8 mouse cellular contexts compared by ENCODE assay signal in the genomic region with DNA sequence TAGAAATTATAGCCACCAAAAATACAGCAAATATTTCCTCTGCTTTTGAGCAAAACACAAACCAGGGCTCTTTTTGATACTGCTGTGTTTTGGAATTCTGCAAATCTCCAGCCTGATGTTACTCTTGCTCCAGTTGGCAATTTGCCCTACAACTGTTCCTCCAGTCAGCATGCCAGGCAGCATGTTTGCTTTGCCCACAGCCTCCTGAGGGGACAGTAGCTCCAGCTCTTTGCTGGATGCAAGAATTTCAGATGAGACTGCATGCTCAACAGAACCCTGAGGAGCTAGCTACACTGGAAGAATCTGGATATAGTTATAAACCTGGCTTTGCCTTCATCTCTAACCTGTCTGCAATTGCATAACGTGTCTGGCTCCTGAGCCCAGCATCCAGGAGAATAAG.
DNase-seq lines count a peak whose midpoint lies in the region; ATAC-seq lines count a peak whose summit lies in the region.

No protein-coding gene starts in this region.

- H3K27me3 ChIP-seq in limb, embryonic 12.5 days, result no peaks in the 10 kb centered on the region
- H3K27me3 ChIP-seq in limb, embryonic 10.5 days (ENCODE audit: low read depth, poor library complexity, severe bottlenecking), result no peaks in the 10 kb centered on the region
- no peaks in the 10 kb centered on the region for H3K27me3 ChIP-seq in forebrain, embryonic 16.5 days (replicated peaks; ENCODE audit: control insufficient read depth, insufficient read depth, low read length)

- no peak overlapping the region for H3K4me3 ChIP-seq in limb, embryonic 12.5 days (replicated peaks)
- H3K4me3 ChIP-seq in limb, embryonic 10.5 days, result no peak overlapping the region
- H3K4me3 ChIP-seq in forebrain, embryonic 16.5 days (replicated peaks; ENCODE audit: low read length), result no peak overlapping the region

- no peak overlapping the region for H3K9ac ChIP-seq in limb, embryonic 12.5 days (replicated peaks)
- no peak overlapping the region for H3K9ac ChIP-seq in forebrain, embryonic 16.5 days (replicated peaks; ENCODE audit: low read depth, low read length)

- no peak overlapping the region for H3K4me2 ChIP-seq in limb, embryonic 12.5 days
- H3K4me2 ChIP-seq in forebrain, embryonic 16.5 days (ENCODE audit: low read length), result no peak overlapping the region

- peak; percentile 38; the same call in 1 of the 2 replicates for ATAC-seq in frontal cortex, adult (ENCODE audit: low TSS enrichment)
- no peak for ATAC-seq in limb, embryonic 12.5 days (ENCODE audit: insufficient number of reproducible peaks, insufficient read depth, low FRiP score, low TSS enrichment, low read depth)
- no peak for ATAC-seq in forebrain, embryonic 16.5 days

- H3K9me3 ChIP-seq in limb, embryonic 12.5 days, result no peaks in the 10 kb centered on the region
- no peaks in the 10 kb centered on the region for H3K9me3 ChIP-seq in limb, embryonic 10.5 days (replicated peaks)
- no peaks in the 10 kb centered on the region for H3K9me3 ChIP-seq in forebrain, embryonic 16.5 days (ENCODE audit: control insufficient read depth, low read length)

- DNase-seq in frontal cortex, postnatal 14 days (ENCODE audit: low spot score in 2 of 2), result no peak
- no peak for DNase-seq in limb, embryonic 10.5 days (ENCODE audit: low spot score)
- peak; percentile 14 to 16 for DNase-seq in cerebellum, postnatal 25 days
- peak; percentile 26 to 45 for DNase-seq in layer of hippocampus, postnatal 14 days (ENCODE audit: low spot score in 2 of 2)
- DNase-seq in thymus, adult 18-20 months, result no peak

- 0 out of 2 replicates have a peak, but pooled peaks cover 7% of the 10 kb centered on the region for H3K4me1 ChIP-seq in limb, embryonic 12.5 days (replicated peaks)
- H3K4me1 ChIP-seq in limb, embryonic 10.5 days, result no peaks in the 10 kb centered on the region
- H3K4me1 ChIP-seq in forebrain, embryonic 16.5 days (replicated peaks; ENCODE audit: control insufficient read depth, insufficient read depth, low read length), result no peaks in the 10 kb centered on the region; the same call in 1 of the 2 replicates

- H3K27ac ChIP-seq in limb, embryonic 12.5 days, result 0 out of 2 replicates have a peak overlapping the region, but pooled peaks have one; percentile 4
- H3K27ac ChIP-seq in limb, embryonic 10.5 days, result no peak overlapping the region
- no peak overlapping the region for H3K27ac ChIP-seq in forebrain, embryonic 16.5 days (ENCODE audit: low read length)

- 52% methylated on average over 1 of the region's 1 CpGs for WGBS in limb, embryonic 12.5 days
- WGBS in limb, embryonic 10.5 days, result 73% methylated on average over 1 of the region's 1 CpGs
- 74% methylated on average over 1 of the region's 1 CpGs for WGBS in forebrain, embryonic 16.5 days

- H3K36me3 ChIP-seq in limb, embryonic 12.5 days, result no peaks in the 10 kb centered on the region
- no peaks in the 10 kb centered on the region for H3K36me3 ChIP-seq in limb, embryonic 10.5 days
- no peaks in the 10 kb centered on the region for H3K36me3 ChIP-seq in forebrain, embryonic 16.5 days (ENCODE audit: control insufficient read depth, insufficient read depth)

Comparison
In these comparisons a context has a peak if more than half of its experiments do, and no peak if none do; other contexts are left out.
1. DNase-seq: peak in cerebellum, postnatal 25 days (2 of 2) and layer of hippocampus, postnatal 14 days (2 of 2); none in frontal cortex, postnatal 14 days (0 of 2), limb, embryonic 10.5 days (single experiment) and thymus, adult 18-20 months (0 of 2).